Mouse (Mus musculus) activated CD4-positive, CD25-positive, alpha-beta regulatory T cell, adult 4 months (primary cell): ENCODE results near the gene Sft2d2. TPM values are rescaled to one million over a fixed set of nuclear protein-coding genes. Genes with fewer than 3 reads are reported as not detected.
A peak's percentile ranks its signal among the peaks of the same experiment; 100 is the strongest.

ENCODE experiments used
- ATAC-seq: one replicate; pipeline ENCODE4 v1.8.0; 2017
- polyA plus RNA-seq, 2 experiments: library from polyadenylated mRNA; unstranded; fragments of 100-300 nt; shearing (Covaris generic); gene quantifications; one replicate each; pipeline ENCODE4 v1.2.1; 2017

The Sft2d2 gene
- polyA plus RNA-seq, 2 experiments from 2014 or later = 25.5 to 25.9 TPM

- no peak for ATAC-seq
Measured at GRCm38 (mm10) chr1:165190571-165191273, 3.5 kb downstream of the Sft2d2 start.

GRCm38 (mm10) chr1:165190068-165190467, 4.2 kb downstream of the Sft2d2 start:
- ATAC-seq = no peak

GRCm38 (mm10) chr1:165188806-165189580, 5.2 kb downstream of the Sft2d2 start:
- ATAC-seq = peak; percentile 76

GRCm38 (mm10) chr1:165187357-165187756, 6.9 kb downstream of the Sft2d2 start:
- ATAC-seq = no peak

- ATAC-seq = no peak
Measured at GRCm38 (mm10) chr1:165186491-165186890, 7.7 kb downstream of the Sft2d2 start.

GRCm38 (mm10) chr1:165185116-165185515, 9.1 kb downstream of the Sft2d2 start:
- ATAC-seq = no peak

GRCm38 (mm10) chr1:165184178-165184577, 10.1 kb downstream of the Sft2d2 start:
- ATAC-seq = no peak

GRCm38 (mm10) chr1:165183400-165183799, 10.8 kb downstream of the Sft2d2 start:
- ATAC-seq = no peak

GRCm38 (mm10) chr1:165179321-165179720, 14.9 kb downstream of the Sft2d2 start:
- ATAC-seq = no peak

GRCm38 (mm10) chr1:165178075-165178474, 16.2 kb downstream of the Sft2d2 start:
- ATAC-seq = no peak

GRCm38 (mm10) chr1:165174059-165174616, 20.1 kb downstream of the Sft2d2 start:
- peak; percentile 78 for ATAC-seq

- ATAC-seq = no peak
Measured at GRCm38 (mm10) chr1:165171277-165171676, 23.0 kb downstream of the Sft2d2 start.

GRCm38 (mm10) chr1:165170157-165170556, 24.1 kb downstream of the Sft2d2 start:
- ATAC-seq = no peak

GRCm38 (mm10) chr1:165169462-165169861, 24.8 kb downstream of the Sft2d2 start:
- no peak for ATAC-seq

GRCm38 (mm10) chr1:165164920-165165319, 29.3 kb downstream of the Sft2d2 start:
- no peak for ATAC-seq

- ATAC-seq = no peak
Measured at GRCm38 (mm10) chr1:165160723-165161405, 33.4 kb downstream of the Sft2d2 start, which contains the start of gene Tbx19. Gene Tbx19 (minus strand): TSS chr1:165160773.

- no peak for ATAC-seq
Measured at GRCm38 (mm10) chr1:165158841-165159240, 35.4 kb downstream of the Sft2d2 start.

- ATAC-seq = no peak
Measured at GRCm38 (mm10) chr1:165154162-165154561, 40.1 kb downstream of the Sft2d2 start.

GRCm38 (mm10) chr1:165151216-165151615, 43.0 kb downstream of the Sft2d2 start:
- no peak for ATAC-seq

GRCm38 (mm10) chr1:165142343-165142916, 51.8 kb downstream of the Sft2d2 start:
- ATAC-seq = no peak

GRCm38 (mm10) chr1:165140227-165140626, 54.0 kb downstream of the Sft2d2 start:
- ATAC-seq = no peak

GRCm38 (mm10) chr1:165133858-165134257, 60.4 kb downstream of the Sft2d2 start:
- ATAC-seq = no peak

- no peak for ATAC-seq
Measured at GRCm38 (mm10) chr1:165133279-165133678, 61.0 kb downstream of the Sft2d2 start.
